Mouse (Mus musculus): Measurements from ENCODE around the gene Nppa.

DNA sequence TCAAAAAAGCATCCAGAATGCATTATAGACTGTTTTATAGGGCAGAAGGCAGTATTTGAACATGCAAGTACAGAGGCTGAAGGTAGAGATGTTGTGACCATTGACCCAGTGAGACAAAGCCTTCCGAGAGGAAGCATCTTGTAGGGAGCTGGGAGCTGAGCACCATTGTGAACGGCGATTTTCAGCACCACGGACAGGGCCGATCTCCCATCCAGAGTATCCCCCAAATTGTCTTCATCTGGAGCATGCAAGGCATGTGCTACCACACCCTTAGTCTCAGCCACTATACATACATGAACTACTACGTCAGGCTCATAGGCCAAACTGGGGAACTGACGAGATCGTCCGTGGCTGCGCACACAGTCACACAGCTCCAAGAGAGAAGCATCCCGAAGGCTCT, 43.4 kb upstream of the Nppa start:
- no peak for TF ChIP-seq POLR2A (IDR thresholded peaks at IDR 0.05; ENCODE audit: extremely low read depth, insufficient read depth, low read length)
- no peak for TF ChIP-seq CTCF (IDR thresholded peaks at IDR 0.05; ENCODE audit: low read depth, low read length)
